Mouse (Mus musculus) gastrocnemius, adult 18-20 months (tissue): ENCODE results near the gene Lrrc4. TPM values are rescaled to one million over a fixed set of nuclear protein-coding genes. Genes with fewer than 3 reads are reported as not detected.

ENCODE experiments used
- DNase-seq: peaks from one replicate; pipeline ENCODE4 v3.0.0; 2021; ENCODE audit warnings: low spot score
- total RNA-seq, 2 experiments: library from RNA; stranded (reverse); gene quantifications; 2 replicates each; pipeline ENCODE4 v1.2.3; 2021

Lrrc4 gene
- total RNA-seq, 2 experiments from 2014 or later: 0.39 to 0.40 TPM

- no peak for DNase-seq
Measured at GRCm38 (mm10) chr6:28826689-28827389, 4.7 kb downstream of the Lrrc4 start.

GRCm38 (mm10) chr6:28825894-28826293 is 5.7 kb downstream of the Lrrc4 start:
- DNase-seq: no peak

- peak; percentile 32 for DNase-seq
Measured at GRCm38 (mm10) chr6:28823802-28824201, 7.7 kb downstream of the Lrrc4 start.

DNA sequence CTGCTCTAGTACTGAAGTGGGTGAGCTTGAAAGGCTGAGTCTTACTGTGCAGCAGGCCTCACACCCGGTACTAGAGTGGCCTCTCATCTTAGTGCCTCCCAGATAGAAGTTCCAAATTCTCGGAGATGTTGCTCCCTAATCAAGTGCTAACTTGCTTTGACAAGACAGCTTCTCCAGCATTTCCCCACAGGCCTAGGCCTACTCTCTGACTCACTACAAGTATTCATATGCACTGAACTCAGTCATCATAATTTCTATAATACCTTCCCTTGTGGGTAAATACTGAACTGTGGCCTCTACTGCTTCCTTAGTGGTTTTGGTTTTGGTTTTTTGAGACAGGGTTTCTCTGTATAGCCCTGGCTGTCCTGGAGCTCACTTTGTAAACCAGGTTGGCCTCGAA is 8.2 kb downstream of the Lrrc4 start:
- DNase-seq: no peak

DNA sequence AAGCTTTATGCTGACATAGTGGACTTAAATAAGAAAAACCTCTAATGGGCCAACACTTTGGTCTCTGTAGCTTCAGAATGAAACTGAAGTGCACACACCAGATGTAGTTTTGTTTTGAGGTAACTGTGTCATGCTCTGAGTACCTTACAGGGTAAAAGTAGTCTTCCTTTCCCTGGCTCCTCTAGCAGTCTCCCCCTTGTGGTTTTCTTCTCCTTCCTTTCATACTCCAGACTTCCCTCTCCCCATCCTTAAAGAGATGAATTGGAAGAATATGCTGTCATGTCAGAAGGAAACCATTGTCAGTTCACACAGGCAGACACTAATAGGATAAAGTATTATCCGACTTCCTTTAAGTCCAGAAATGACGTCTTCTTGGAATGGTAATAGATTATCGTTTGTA is 9.3 kb downstream of the Lrrc4 start:
- no peak for DNase-seq

- DNase-seq: peak; percentile 9
Measured at GRCm38 (mm10) chr6:28819509-28820358, 11.8 kb downstream of the Lrrc4 start.

GRCm38 (mm10) chr6:28817039-28817438 is 14.5 kb downstream of the Lrrc4 start:
- DNase-seq: no peak

GRCm38 (mm10) chr6:28814895-28815294 is 16.7 kb downstream of the Lrrc4 start:
- no peak for DNase-seq

- DNase-seq: no peak
Measured at GRCm38 (mm10) chr6:28813057-28813456, 18.5 kb downstream of the Lrrc4 start.

DNA sequence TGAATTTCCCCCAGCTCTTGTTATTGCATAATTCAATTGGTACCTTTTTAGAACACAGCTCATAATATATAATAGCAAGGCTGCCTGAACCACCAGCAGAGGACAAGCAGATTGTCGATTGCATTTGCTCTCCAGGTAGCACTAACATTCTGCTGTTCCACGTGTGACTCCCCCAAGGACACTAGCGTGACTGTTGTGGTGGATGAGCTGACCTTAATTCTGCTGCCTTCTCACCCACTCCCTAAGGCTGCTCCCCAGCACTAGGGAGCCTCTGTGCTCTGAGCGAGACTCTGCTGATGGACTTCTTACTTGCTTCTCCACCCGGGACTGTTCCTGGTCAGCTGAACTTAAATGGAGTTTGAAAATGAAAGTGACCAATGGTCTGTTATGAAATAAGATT is 26.8 kb downstream of the Lrrc4 start:
- DNase-seq: no peak

GRCm38 (mm10) chr6:28803678-28804279 is 27.8 kb downstream of the Lrrc4 start:
- DNase-seq: no peak

DNA sequence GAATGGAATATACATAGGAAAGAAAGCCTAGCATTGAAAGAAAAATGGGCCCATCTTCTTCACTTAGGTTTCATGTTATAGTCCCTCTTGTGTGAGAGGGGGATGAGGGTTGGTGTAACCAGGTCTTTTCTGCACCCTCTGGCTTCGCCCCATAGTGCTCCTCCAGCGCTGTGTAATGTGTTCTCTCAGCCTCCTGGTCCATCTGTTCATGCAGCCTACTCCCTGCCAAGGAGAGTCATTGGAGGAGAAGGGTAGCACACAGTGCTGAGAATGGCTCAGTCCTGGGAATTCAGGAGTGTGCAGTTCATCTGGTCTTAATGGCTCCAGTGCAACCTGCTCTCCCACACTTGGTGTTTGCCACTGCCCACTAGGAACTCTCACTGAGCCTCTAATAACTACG is 30.6 kb downstream of the Lrrc4 start:
- no peak for DNase-seq

DNA sequence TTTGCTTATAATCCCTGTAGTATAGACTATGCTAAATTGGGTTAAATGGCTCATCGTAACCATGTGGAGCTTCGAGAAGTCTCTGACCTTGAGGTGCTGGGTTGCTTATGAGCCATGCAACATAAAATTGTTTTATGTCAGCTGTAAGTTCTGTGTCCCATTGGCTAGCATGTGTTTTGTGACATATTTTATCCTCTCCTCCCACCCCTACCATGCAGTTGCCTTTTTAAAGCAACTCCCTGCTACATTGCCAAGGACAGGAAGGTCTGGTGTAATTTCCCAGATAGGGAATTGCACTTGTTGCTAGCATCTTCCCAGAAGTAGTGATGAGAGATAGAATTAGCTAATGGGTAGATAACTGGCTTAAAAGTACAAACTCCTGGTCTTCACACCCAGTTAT is 31.7 kb downstream of the Lrrc4 start:
- no peak for DNase-seq

DNA sequence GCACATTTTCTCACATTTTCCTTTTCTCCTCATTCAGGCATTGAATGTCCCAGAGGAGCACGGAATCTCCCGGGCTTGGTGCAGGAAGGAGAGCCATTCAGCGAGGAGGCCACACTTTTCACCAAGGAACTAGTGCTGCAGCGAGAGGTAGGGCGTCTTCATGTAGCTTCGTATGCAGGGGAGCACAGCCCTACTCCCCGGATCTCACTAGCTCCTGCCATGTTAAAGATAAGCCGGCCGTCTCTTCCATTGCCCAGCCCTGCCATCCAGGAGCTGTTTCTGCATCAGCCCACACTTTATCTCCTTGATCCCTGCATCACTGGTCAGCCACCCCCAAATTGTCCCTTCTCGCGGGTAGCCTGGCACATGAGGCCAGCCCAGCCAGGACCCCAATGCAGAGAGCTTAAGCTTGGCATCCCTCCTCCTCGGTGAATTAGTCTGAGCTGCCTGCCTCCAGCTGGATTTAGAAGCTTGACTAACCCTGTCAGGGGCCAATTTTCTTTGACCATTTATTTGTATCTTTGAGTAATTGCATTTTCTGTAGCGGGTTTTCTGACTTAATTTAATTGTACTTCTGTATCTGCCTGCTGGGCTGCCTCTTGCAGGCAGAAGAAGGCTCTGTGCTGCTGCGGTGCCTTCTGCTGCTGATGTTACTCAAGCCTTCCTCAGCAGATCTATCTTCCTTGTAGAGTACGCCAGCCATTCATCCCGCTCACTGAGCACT is 35.6 kb downstream of the Lrrc4 start:
- DNase-seq: no peak

DNA sequence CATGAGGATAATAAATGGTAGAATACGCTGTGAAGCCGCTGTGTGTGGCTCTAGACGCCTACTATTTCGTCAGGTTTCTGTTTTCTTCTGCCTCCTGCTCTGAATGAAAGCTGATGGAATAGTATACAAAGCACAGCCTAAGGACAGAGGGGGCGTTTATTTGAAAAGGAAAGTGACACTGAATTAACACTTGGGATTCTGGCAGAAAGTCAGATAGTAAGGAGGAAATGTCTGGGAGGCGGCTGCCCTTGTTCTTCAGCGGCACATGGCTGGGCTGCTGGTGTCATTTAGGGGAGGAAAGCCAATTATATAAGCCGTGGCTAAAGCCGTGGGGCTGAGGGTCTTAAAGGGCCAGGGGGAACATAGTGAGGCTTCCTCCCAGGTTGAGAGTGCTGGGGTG is 36.2 kb downstream of the Lrrc4 start:
- no peak for DNase-seq

- DNase-seq: no peak
Measured at GRCm38 (mm10) chr6:28791809-28792208, 39.7 kb downstream of the Lrrc4 start.

GRCm38 (mm10) chr6:28791183-28791582 is 40.4 kb downstream of the Lrrc4 start:
- no peak for DNase-seq

- no peak for DNase-seq
Measured at GRCm38 (mm10) chr6:28789685-28790084, 41.9 kb downstream of the Lrrc4 start.

DNA sequence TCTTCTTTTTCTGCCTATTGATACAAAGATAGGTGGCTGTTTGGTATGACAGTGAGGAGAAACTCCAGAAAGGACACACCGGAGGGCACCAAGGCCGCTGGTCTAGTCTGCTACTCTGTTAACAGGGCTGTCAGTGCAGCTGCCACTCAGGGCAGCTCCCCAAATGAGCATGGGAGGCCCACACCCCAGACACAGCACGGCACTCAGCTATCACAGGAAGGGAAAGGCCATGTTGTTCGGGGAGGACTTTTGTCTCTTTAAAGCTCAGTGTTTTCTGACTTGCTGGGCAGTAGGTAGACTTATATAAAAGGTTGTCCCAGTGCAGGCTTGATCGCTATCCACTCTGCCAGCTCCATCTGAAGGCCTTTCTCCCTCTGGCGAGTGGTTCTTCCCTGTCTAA is 44.4 kb downstream of the Lrrc4 start:
- no peak for DNase-seq

DNA sequence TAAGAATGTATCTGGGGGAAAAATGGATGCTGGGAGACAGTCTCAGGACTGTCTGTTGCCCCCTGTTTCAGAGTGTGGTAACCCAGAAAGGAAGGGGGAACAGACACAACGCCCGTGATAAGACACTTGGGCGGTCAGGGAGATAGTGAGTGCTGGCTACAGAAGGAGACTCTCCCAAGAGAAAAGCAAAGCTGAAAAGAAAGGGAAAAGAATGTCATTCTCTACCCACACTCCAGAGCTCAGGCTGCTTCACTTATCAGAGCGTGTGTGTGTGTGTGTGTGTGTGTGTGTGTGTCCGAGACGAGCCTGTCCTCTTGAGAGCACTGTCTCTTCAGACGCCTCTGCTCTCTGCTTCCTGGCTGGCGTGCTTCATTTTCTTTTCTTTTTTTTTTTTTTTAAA is 45.8 kb downstream of the Lrrc4 start:
- no peak for DNase-seq

- no peak for DNase-seq
Measured at GRCm38 (mm10) chr6:28783953-28784352, 47.6 kb downstream of the Lrrc4 start.
